Mouse (Mus musculus): Measurements from ENCODE around the gene Slc23a4.
A peak's percentile ranks its signal among the peaks of the same experiment; 100 is the strongest.

Slc23a4 gene

DNA sequence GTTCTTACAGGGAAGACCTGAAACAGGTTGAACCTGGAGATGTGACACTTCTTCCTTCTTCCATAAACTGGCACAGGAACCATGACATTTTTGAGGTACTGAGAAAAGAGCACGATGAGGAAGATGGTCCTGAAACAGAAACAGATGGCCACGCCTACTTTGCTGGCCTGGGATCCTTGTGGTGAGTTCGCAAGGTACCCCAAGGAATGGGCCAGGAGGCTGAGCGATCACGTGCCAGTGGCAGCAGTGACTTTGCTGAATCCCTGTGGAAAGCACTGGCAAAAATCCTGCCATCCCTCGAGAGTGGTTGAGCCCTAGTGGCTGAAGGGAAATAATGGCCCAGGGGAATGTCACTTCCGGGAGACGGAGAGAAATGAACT, 32.4 kb downstream of the Slc23a4 start:
- DNase-seq (ENCODE audit: low read depth, low spot score): no peak

DNA sequence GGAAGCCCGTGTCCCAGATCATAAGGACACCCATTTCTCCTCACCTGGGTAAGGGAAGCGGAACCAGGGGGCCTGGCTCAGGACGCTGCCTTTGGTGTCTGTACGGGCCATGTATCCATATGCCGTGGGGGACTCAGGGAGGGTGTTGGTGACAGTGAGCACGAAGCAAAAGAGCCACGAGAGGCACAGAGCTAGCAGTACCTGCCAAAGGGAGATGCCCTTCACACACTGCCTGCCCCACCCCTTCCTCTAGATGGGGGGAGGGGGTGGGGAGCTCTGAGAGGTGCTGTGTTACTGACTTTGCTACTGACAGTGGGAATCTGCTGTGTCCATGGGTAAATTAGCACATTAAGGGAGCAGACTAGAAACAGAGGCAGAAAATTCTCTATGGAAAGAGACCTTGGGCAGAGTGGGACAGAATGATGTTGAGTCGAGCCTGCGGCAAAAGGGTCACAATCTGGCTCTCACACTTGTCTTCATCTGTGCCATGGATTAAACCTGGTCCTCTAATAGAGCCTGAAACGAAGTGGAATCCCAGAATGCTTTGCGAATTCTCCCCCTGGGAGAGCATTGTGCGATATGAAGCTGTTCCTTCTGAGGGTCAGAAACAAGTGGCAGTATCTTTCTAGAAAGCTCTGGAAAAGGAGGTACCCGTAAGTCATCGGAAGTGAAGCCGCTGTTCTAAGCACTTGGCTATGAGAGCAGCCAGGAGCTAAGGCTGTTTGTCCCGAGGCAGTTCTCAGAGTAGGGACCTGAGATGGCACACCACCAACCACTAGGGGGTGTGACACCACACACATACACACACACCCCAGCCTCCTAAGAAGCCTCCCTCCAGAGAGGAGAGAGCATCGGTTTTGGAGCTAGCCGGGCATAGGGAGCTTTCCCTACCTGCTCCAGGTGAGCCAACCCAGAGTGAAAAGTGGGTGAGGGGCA, 33.0 kb downstream of the Slc23a4 start:
- DNase-seq (ENCODE audit: low read depth, low spot score): no peak

GRCm38 (mm10) chr6:34951956-34952667, 36.1 kb downstream of the Slc23a4 start:
- no peak for DNase-seq (ENCODE audit: low read depth, low spot score)

- DNase-seq (ENCODE audit: low read depth, low spot score): no peak
Observed at GRCm38 (mm10) chr6:34951518-34951917, 36.7 kb downstream of the Slc23a4 start.

GRCm38 (mm10) chr6:34948461-34948860, 39.7 kb downstream of the Slc23a4 start:
- peak; percentile 12 for DNase-seq (ENCODE audit: low read depth, low spot score)

- DNase-seq (ENCODE audit: low read depth, low spot score): no peak
Observed at GRCm38 (mm10) chr6:34946486-34947079, 41.6 kb downstream of the Slc23a4 start.

DNA sequence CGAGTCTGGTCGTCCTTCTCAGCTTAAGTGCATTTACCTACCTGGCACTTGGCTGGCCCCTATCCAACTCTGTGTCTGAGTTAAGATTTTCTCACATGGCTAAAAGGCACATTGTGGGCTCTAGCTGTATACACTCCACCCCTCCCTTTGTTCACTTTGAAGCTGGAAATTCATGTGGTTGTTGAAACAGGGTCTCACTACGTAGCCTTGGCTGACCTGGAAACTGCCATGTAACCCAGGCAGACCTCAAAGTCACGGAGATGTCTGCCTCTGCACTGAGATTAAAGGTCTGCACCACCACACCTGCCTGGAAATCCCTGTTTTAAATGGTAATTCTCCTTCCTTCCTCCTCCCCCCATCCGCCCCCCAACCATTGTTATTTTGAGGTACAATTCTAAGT, 44.7 kb downstream of the Slc23a4 start:
- no peak for DNase-seq (ENCODE audit: low read depth, low spot score)

- DNase-seq (ENCODE audit: low read depth, low spot score): no peak
Observed at GRCm38 (mm10) chr6:34942446-34942845, 45.8 kb downstream of the Slc23a4 start.

DNA sequence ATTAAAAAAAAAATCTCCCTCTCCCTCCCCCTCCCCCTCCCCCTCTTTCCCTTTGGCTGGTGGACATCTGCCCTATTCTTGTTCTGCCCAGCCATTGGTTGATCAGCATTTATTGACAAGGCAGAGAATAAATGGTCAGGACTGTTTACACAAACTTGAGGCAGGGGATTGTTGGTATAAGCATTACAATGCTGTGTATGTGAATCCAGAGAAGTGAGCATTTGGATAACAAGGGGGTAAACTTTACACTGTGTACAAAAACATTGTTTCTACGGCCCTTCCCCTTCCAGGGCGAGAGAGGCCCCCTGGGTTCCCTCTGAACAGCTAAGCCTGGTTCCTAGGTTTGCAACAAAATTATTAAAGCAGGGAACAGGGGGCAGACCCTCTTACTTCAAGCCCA, 46.7 kb downstream of the Slc23a4 start:
- DNase-seq (ENCODE audit: low read depth, low spot score): no peak

DNA sequence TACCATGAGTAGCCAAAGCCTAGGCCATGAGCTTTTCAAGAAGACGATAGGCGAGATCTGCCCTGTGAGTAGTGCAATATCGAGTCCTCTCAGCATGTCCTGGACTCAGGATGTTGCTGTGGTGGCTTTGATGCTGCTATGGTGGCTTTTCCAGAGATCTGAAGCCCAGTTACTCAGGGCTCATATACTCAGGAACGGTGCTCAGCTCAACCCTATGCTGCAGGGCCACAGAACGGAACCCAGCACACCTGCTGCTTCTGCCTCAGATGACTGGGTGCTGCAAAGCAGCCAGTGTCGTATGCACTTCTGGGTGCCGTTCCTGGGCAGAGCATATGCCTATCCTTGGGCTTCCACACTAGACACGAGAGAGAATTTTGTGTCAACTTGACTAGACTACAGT, 48.8 kb downstream of the Slc23a4 start:
- no peak for DNase-seq (ENCODE audit: low read depth, low spot score)

DNA sequence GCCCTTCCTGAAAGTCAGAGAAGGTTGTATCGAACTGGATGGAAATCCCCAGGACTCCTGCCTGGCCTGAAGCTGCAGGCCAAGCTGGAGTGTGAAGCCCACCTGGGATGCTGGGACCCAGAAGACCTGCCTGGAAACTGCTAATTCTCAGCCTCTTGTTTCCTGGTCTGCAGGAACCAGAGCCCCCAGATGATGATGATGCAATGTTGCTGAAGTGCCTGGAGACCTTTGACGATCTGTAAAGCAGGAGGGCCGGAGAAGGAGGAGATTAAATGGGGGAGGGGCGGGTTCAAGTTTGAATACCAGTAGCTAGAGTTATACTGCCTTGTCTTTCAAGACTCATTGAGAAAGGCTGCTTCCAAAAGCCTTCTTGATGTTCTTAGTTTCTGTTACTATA, 49.3 kb downstream of the Slc23a4 start:
- no peak for DNase-seq (ENCODE audit: low read depth, low spot score)

DNA sequence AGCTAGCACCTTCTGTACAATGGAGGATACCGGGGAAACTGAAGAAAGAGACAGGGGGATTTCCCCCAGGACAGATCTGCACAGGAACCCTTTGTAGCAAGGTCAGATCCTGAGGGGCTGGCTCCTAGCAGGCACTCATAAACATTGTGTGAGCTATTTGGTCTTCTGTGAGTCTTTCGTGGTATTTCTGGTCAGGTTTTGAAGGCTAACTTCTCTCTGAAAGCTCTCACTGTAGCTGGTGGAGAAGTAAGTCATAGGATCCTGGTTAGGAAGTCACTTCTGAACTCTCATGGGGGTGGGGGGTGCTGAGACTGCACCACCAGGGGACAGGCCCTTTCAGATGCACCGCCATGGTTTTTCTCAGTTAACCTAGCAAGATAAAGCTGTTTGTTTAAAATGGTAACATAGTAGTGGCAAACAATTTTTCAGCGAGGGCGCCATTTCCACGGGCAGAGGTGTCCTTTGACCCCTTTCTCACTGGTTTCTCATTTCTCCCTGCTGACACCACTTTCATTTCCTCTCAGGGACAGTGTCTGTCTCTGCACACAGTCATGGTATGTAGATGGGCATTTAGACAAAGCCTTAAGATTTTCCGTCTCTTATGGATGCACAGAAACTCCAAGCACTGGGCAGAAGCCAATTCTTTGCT, 49.8 kb downstream of the Slc23a4 start:
- no peak for DNase-seq (ENCODE audit: low read depth, low spot score)

GRCm38 (mm10) chr6:34936743-34937142, 51.5 kb downstream of the Slc23a4 start:
- DNase-seq (ENCODE audit: low read depth, low spot score): no peak

DNA sequence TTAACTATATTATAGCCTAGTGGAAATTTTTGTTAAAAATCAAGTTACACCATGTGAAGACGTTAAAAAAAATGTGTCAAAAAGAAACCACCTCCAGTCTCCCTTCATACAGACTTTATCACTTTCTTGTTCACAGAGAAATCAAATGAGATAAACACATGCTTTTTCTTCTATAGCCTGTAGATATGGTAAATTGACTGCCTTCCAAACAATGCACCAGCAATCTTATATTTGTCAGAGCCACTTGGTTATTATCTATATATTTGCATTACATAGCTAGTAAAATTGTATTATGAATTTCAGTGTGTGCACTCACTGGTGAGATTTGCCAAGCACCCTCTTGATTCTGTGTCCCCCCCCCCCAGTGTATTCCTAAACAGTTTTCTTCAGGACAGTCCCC, 55.6 kb downstream of the Slc23a4 start:
- DNase-seq (ENCODE audit: low read depth, low spot score): no peak

DNA sequence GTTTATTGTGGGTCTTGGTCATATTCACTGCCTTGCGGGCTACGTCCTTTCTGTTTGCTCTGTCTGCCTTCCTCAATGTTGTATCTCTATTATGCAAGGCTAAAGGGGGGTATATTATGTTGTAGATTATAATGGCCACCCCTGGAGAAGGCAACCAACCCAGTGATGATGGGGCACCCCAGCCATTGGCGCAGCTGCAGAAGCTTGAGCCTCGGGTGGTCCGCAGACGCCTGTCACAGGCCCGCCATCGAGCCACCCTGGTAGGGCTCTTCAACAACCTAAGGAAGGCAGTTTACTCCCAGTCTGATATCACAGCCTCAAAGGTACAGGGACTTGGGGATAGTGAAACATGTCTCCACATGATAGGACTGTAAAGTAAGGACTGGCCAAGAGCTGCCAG, 60.6 kb downstream of the Slc23a4 start:
- no peak for DNase-seq (ENCODE audit: low read depth, low spot score)

- no peak for DNase-seq (ENCODE audit: low read depth, low spot score)
Observed at GRCm38 (mm10) chr6:34927156-34927555, 61.0 kb downstream of the Slc23a4 start.

DNA sequence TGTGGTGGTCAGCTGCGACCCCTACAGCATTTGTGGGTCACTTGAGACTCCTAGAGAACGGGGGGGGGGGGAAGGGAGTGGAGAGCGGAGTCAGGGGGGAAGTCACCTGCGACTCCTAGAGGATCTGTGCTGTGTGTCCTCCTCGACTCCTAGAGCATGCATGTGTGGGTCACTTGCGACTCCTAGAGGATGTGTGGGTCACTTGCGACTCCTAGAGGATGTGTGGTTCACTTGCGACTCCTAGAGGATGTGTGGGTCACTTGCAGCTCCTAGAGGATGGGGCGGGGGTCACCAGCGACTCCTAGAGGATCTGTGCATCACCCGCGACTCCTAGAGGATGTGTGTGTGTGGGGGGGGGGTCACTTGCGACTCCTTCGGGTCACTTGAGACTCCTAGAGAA, 66.3 kb downstream of the Slc23a4 start:
- DNase-seq (ENCODE audit: low read depth, low spot score): no peak

- DNase-seq (ENCODE audit: low read depth, low spot score): no peak
Observed at GRCm38 (mm10) chr6:34920631-34921030, 67.6 kb downstream of the Slc23a4 start.

GRCm38 (mm10) chr6:34919956-34920355, 68.2 kb downstream of the Slc23a4 start, which contains the start of gene Stra8:
Gene Stra8 (plus strand): TSS chr6:34920163.
- DNase-seq (ENCODE audit: low read depth, low spot score): no peak

GRCm38 (mm10) chr6:34919146-34919545, 69.1 kb downstream of the Slc23a4 start:
- DNase-seq (ENCODE audit: low read depth, low spot score): no peak

- no peak for DNase-seq (ENCODE audit: low read depth, low spot score)
Observed at GRCm38 (mm10) chr6:34914462-34914861, 73.7 kb downstream of the Slc23a4 start.
